In the genomic region with DNA sequence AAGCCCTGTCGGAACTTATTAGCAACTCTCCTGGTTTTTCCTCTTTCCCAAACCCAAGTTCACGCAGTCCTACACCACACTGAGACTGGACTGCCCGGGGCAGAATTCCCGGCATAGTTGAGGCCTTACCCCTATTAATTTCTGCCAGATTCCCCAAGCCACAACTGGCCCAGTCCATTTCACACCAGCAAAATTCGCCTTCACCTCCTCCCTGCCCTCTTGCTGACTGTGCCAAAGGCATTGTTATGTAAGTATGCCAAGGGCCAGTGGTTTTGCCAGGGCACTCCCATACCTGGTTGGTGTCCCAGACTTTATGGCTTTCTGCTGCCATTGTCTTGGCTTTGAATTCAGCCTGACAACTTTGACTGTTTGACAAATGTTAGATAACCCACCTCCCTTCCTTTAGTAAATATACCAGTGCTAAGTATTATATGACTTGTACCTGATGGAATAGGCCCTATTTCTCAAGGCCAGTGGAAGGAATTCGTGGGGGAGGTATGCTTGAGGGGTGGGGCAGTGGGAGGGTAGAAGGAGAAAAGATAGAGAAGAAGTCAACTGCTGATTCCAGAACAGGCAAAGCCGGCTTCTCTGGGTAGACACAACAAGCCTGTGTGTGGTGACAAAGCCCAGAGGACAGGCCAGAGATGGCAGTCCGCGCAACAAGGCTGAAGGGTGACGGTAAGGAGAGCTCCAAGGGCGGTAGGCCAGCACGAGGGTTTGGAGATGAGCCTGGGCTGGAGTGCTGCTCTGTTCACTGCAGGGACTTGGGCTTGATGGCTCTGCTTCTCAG, we compare ENCODE assay signal across 8 mouse cellular contexts.
A peak's percentile ranks its signal among the peaks of the same experiment; 100 is the strongest.
DNase-seq lines count a peak whose midpoint lies in the region; ATAC-seq lines count a peak whose summit lies in the region.

No protein-coding gene starts in this region.

- no peak for DNase-seq in hindbrain, embryonic 14.5 days (ENCODE audit: low spot score)
- DNase-seq in cerebellum, postnatal 36 days, result peak; percentile 44
- DNase-seq in kidney, adult 9 months, result peak; percentile 92
- peak; percentile 69 for DNase-seq in lung, postnatal 36 days
- DNase-seq in embryo, embryonic 10.5 days (ENCODE audit: low spot score), result no peak

- no peaks in the 10 kb centered on the region for H3K36me3 ChIP-seq in hindbrain, embryonic 12.5 days
- no peaks in the 10 kb centered on the region for H3K36me3 ChIP-seq in hindbrain, embryonic 14.5 days (replicated peaks; ENCODE audit: control insufficient read depth, insufficient read depth)
- no peaks in the 10 kb centered on the region for H3K36me3 ChIP-seq in midbrain, embryonic 16.5 days (ENCODE audit: control insufficient read depth, insufficient read depth, low read length)

- WGBS in hindbrain, embryonic 12.5 days, result 71% methylated on average over 12 of the region's 12 CpGs
- WGBS in hindbrain, embryonic 14.5 days, result 81% methylated on average over 12 of the region's 12 CpGs
- 86% methylated on average over 12 of the region's 12 CpGs for WGBS in midbrain, embryonic 16.5 days

- H3K4me2 ChIP-seq in hindbrain, embryonic 12.5 days (replicated peaks), result no peak overlapping the region
- H3K4me2 ChIP-seq in hindbrain, embryonic 14.5 days (replicated peaks), result no peak overlapping the region
- no peak overlapping the region for H3K4me2 ChIP-seq in midbrain, embryonic 16.5 days (ENCODE audit: low read length)

- no peak for ATAC-seq in hindbrain, embryonic 12.5 days (ENCODE audit: low FRiP score)
- no peak for ATAC-seq in hindbrain, embryonic 14.5 days (ENCODE audit: low FRiP score)
- ATAC-seq in granulocyte monocyte progenitor cell, adult 5-6 weeks (replicated peaks; ENCODE audit: poor library complexity, severe bottlenecking), result no peak
- no peak for ATAC-seq in midbrain, embryonic 16.5 days

- H3K27me3 ChIP-seq in hindbrain, embryonic 12.5 days, result no peaks in the 10 kb centered on the region
- H3K27me3 ChIP-seq in hindbrain, embryonic 14.5 days (ENCODE audit: control insufficient read depth, insufficient read depth, low read length), result no peaks in the 10 kb centered on the region
- no peaks in the 10 kb centered on the region for H3K27me3 ChIP-seq in midbrain, embryonic 16.5 days (ENCODE audit: control insufficient read depth, insufficient read depth, low read depth, low read length)

- no peaks in the 10 kb centered on the region for H3K9me3 ChIP-seq in hindbrain, embryonic 12.5 days (replicated peaks)
- no peaks in the 10 kb centered on the region for H3K9me3 ChIP-seq in hindbrain, embryonic 14.5 days (ENCODE audit: control insufficient read depth, low read length)
- H3K9me3 ChIP-seq in midbrain, embryonic 16.5 days (replicated peaks; ENCODE audit: control insufficient read depth, low read length, poor library complexity, severe bottlenecking), result no peaks in the 10 kb centered on the region

- H3K4me1 ChIP-seq in hindbrain, embryonic 12.5 days, result peaks cover 22% of the 10 kb centered on the region
- H3K4me1 ChIP-seq in hindbrain, embryonic 14.5 days (replicated peaks; ENCODE audit: control insufficient read depth, insufficient read depth, low read length), result peaks cover 7% of the 10 kb centered on the region; the same call in 1 of the 2 replicates
- peaks cover 2% of the 10 kb centered on the region for H3K4me1 ChIP-seq in midbrain, embryonic 16.5 days (ENCODE audit: control insufficient read depth, insufficient read depth, low read length)

- no peak overlapping the region for H3K9ac ChIP-seq in hindbrain, embryonic 12.5 days
- no peak overlapping the region for H3K9ac ChIP-seq in hindbrain, embryonic 14.5 days
- H3K9ac ChIP-seq in midbrain, embryonic 16.5 days (ENCODE audit: low read depth, low read length), result no peak overlapping the region

- H3K4me3 ChIP-seq in hindbrain, embryonic 12.5 days, result no peak overlapping the region
- H3K4me3 ChIP-seq in hindbrain, embryonic 14.5 days (replicated peaks; ENCODE audit: low read length), result no peak overlapping the region
- no peak overlapping the region for H3K4me3 ChIP-seq in midbrain, embryonic 16.5 days (ENCODE audit: low read depth, low read length)

- H3K27ac ChIP-seq in hindbrain, embryonic 12.5 days, result peak overlapping the region; percentile 30; the same call in 1 of the 2 replicates
- no peak overlapping the region for H3K27ac ChIP-seq in hindbrain, embryonic 14.5 days
- no peak overlapping the region for H3K27ac ChIP-seq in midbrain, embryonic 16.5 days (ENCODE audit: low read length)

Comparison
In these comparisons a context has a peak if more than half of its experiments do, and no peak if none do; other contexts are left out.
1. DNase-seq: peak in cerebellum, postnatal 36 days (2 of 2), kidney, adult 9 months (single experiment) and lung, postnatal 36 days (single experiment); none in hindbrain, embryonic 14.5 days (single experiment) and embryo, embryonic 10.5 days (single experiment).